Mouse (Mus musculus): ENCODE measurements at regions not wholly inside any gene's neighbourhood (a gene's known extent, or its start where the extent isn't known, plus 50 kb on each side); places are given as distances from the start of the nearest gene placed in this dataset.

GRCm38 (mm10) chr7:75063816-75064215 lies 245.2 kb downstream of the Sv2b start:
- ATAC-seq (replicated peaks; ENCODE audit: poor library complexity) = no peak

DNA sequence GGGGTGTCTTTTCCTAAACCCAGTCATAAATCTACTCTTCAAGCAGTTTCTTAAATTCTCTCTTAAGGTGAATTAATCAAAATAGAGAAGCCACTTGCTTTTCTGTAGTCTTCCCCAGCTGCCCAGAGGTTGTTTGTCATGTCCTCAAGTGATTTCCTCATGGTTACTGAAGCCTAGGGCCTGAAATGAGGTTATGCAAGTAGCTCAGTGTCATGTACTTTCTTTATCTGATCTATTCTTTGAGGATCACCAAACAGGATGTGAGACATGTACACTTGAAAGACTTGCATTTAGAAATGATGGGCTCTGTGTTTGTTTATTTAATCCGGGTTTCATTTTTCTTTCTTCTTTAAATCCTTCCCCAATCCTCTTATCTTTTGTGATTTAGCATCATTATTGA lies 258.8 kb downstream of the Sv2b start:
- ATAC-seq (replicated peaks; ENCODE audit: poor library complexity) = no peak

DNA sequence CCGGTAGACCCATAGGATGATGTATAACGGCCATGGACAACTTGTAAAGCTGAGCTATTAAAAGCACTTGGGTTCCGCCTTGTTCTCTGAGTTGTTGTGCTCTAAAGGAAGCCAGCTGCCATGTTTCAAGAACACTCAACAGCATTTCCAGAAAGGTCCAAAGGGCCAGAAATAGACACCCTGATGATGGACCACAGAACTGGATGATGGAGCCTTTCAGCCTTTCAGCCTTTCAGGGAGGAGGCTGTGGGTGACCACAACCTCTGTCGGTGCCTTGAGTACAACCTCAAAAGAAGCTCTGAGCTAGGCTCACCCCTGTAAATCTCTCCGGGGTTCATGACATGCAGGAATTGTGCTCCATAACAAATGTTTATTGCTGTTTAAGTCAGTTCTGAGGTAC lies 259.3 kb downstream of the Sv2b start:
- no peak for ATAC-seq (replicated peaks; ENCODE audit: poor library complexity)

GRCm38 (mm10) chr7:75048822-75049221 lies 260.2 kb downstream of the Sv2b start:
- no peak for ATAC-seq (replicated peaks; ENCODE audit: poor library complexity)

DNA sequence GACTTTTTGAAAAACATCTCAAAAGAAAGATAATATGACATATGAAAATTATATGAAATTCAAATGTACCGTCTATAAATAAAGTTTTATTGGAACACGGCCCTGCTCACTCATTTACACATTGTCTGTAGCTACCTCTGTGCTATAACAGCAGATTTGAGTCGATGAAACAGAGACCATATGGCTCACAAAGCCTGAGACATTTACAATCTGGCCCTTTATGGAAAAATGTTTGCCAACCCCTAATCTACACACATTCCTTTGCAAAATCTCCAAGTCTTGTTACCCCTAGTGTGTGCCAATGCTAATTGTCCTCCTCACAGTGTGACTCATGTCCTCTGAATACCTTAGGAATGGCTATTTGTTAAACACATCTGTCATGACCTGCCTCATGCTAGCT lies 261.2 kb downstream of the Sv2b start:
- no peak for ATAC-seq (replicated peaks; ENCODE audit: poor library complexity)

DNA sequence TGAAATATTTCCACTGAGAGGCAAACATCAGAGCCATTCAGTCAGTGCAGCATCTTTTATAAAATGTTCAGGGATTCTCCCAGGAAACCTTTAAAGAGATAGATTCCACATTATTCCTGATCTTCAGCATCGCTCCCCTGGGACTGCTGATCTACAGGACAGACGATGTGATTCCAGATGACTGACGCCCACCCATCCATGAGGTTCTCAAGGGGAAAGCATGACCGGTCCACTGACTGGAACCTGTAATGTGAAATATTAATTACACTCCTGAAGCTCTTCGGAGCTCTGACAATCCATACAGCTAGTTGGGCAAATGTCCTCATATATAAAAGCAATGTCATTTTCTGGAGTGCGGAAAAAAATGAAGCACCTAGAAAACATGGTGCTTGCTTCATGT lies 268.2 kb downstream of the Sv2b start:
- ATAC-seq (replicated peaks; ENCODE audit: poor library complexity) = no peak

DNA sequence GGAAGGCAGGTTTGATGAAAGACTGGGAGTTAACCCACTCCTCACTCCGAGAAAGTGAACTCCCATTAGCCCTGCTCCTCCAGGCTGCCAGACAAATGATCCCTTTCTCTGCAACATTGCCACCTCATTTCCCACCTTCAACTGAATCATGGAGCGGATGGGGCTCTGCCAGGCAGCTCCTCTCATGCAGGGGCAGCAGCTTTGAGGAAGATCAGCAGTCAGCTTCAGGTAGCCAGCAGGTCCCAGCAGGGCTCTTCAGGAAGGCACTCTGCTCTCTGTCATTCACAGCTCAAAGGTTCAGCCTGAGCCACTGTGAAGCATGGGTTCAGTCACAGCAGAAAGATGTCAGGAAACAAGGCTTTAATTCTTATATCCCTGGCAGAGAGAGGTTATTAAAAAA lies 282.9 kb downstream of the Sv2b start:
- ATAC-seq (replicated peaks; ENCODE audit: poor library complexity) = no peak

- no peak for ATAC-seq (replicated peaks; ENCODE audit: poor library complexity)
These were observed 287.1 kb downstream of the Sv2b start for GRCm38 (mm10) chr7:75021966-75022365.

DNA sequence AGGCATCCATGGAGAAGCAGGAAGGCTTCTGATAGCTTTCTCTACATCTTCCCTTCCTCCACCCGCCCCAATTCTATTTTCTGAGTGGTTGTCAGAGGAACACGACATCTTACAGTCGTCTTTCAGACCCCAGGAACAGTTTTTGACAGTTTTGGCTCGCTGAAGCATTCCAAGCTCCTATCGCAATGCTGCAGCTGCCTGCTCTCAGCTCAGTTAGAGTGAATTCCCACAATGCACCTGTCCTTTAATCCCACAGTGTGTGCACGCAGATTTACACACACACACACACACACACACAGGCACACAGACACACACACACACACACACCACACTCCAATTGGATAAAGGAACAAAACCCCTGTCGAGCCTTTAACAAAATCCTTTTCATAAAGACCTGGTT lies 290.4 kb downstream of the Sv2b start:
- ATAC-seq (replicated peaks; ENCODE audit: poor library complexity) = no peak

- no peak for ATAC-seq (replicated peaks; ENCODE audit: poor library complexity)
These were observed 300.6 kb downstream of the Sv2b start for GRCm38 (mm10) chr7:75008481-75008880.

DNA sequence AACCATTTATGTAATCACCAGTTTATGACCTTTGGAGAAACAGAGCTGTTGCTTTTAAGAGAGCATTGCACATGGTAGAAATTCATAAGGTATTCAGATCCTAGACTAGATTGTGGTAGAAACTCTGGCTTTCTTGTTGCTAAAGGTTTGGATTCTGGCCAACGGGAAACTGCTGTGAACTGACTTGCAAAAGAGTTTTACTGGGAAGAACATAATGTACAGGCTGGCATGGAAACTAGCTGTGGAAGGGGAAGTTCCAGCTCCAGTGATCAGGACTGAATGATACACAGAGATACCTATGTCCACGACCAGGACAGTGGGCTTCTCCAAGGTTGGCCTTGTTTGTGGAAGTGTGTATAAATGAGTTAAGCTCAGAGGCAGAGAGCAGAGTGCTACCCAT lies 318.9 kb downstream of the Sv2b start:
- ATAC-seq (replicated peaks; ENCODE audit: poor library complexity) = peak; percentile 64

GRCm38 (mm10) chr7:74979479-74979878 lies 329.6 kb downstream of the Sv2b start:
- peak; percentile 39 for ATAC-seq (replicated peaks; ENCODE audit: poor library complexity)

DNA sequence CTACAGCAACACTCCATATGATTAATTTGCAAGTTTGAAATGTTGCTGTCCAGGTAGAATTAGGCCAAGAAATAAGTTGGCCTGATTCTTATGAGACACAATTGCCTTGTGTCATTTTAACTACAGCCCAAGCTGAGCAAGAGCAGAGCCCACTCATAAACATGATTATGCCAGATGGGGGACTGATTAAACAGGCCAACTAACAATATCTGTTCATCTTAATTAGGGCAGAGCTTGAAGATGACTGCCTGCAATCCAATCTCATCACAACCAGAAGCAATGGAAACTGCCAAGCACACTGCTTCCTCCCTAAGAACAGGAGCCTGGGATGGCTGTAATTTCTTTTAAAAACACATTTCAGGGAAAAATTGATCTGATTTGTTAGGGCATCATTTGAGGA lies 333.1 kb downstream of the Sv2b start:
- ATAC-seq (replicated peaks; ENCODE audit: poor library complexity) = no peak

GRCm38 (mm10) chr7:74974448-74974847 lies 334.6 kb downstream of the Sv2b start:
- ATAC-seq (replicated peaks; ENCODE audit: poor library complexity) = peak; percentile 74

DNA sequence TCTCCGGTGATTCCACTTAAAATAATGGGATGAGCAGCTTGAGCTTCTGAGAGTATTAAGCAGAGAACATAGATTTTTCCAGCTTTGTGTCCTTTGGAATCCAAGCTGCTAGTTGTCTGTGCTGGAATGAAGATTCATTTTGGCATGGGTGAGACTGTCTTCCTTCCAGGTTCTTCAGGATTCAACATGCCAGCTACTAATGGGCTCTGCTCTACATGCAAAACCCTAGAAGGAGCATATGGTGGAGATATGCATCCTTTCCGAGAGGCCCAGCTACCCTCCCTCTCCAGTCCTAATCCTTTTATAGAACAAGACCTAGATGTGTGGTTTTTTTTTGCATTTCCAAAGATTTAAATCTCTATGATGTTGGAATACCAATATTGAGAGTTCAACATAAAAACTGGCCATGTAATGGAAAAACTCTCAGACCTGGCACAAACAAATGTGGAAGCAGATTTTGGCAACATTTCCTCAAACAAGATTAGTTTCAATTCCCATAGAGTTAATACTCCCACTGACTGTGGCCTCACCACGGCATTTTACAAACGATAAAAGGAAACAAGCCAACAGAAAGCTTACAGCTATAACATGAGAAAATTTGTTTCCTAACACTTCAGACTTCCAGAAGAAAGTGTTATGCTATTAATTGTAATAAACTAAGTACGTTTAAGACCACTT lies 364.5 kb downstream of the Sv2b start:
- ATAC-seq (replicated peaks; ENCODE audit: poor library complexity) = peak; percentile 73

DNA sequence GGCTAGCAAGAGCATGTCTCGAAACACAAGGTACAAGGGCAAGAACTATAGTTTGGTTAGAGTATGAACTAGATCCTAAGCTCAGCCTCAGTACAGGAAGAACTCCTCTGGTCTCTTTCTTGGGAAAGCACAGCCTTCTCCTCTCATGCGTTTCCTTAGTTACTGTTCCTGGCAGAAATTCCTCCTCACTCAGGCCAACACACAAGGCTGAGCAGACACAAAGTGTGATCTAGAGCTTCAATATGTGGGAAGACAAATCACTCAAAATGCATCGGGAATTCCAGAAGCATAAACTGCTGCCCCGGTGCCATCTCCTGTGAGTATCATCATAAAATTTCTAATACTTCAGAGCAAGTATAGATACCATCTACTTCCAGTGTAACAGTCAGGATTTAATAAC lies 366.1 kb downstream of the Sv2b start:
- no peak for ATAC-seq (replicated peaks; ENCODE audit: poor library complexity)

GRCm38 (mm10) chr7:74942146-74942545 lies 366.9 kb downstream of the Sv2b start:
- no peak for ATAC-seq (replicated peaks; ENCODE audit: poor library complexity)

GRCm38 (mm10) chr7:74929142-74929829 lies 374.7 kb upstream of the Slco3a1 start:
- ATAC-seq (replicated peaks; ENCODE audit: poor library complexity) = peak; percentile 36; the same call in 1 of the 2 replicates

DNA sequence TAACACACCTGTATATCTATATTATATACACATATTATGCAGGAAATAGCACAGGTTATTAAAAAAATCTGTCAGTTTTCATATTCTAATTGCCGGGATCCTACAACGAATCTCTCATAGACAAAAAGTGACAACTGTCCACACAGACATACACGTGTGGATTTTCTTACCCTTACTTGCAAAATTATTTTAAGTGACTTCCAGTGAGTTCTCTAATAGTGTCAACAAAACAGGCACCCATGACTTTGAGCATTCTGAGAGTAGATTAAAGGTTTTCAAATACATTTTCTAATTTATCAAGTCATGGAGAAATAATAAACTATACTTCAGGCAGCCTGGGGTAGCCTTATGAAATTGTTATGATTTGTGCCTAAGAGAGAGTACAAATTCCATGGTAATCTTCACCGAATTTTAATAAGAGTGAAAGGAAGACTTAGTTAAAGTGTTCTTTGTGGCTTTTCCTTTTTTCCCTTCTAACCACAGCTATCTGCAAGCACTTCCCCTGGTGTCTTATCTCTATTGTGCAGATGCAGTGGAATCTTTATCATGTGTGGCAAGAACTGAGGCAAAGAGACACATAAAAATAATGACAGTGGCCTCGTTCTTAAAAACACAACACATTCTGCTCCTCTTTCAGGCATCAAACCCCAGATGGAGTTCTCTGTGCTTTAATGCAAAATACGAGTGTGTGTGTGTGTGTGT lies 373.8 kb upstream of the Slco3a1 start:
- peak; percentile 96 for ATAC-seq (replicated peaks; ENCODE audit: poor library complexity)

DNA sequence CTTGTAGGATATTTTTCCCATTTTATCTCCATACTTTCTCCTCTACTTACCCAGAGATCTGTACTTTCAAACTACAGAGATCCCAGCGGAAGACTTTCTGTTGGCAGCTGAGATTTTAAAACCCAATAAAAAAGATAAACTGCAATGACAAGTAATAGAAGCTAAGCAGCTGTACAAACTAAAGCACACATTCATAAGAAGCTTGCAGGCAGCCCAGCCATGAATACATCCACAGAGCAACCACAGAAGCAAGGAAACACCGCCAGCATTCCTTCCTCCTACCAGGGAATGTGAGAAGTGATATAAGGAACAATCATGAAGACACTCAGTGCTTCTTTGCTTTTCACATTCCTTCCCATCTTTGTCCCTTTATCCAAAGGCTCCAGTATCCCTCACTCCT lies 372.1 kb upstream of the Slco3a1 start:
- no peak for ATAC-seq (replicated peaks; ENCODE audit: poor library complexity)

DNA sequence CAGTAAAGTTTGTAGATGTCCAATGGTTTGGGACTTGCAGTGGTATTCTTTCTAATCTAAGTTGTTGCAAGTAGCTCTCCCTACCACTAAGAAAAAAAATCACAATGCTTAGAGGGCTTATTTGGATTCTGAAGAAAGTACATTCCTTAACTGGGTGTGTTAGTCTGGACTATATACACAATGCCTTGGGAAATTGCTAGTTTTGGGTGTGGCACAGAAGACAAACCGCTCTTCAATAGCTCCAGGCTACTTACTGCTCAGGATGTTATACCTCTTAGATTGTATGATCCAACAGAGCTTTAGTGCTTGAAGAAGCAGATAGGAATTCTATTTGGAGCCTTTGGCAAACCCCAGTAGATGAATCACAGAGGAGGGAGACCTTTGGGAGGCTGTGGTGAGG lies 369.6 kb upstream of the Slco3a1 start:
- ATAC-seq (replicated peaks; ENCODE audit: poor library complexity) = no peak

DNA sequence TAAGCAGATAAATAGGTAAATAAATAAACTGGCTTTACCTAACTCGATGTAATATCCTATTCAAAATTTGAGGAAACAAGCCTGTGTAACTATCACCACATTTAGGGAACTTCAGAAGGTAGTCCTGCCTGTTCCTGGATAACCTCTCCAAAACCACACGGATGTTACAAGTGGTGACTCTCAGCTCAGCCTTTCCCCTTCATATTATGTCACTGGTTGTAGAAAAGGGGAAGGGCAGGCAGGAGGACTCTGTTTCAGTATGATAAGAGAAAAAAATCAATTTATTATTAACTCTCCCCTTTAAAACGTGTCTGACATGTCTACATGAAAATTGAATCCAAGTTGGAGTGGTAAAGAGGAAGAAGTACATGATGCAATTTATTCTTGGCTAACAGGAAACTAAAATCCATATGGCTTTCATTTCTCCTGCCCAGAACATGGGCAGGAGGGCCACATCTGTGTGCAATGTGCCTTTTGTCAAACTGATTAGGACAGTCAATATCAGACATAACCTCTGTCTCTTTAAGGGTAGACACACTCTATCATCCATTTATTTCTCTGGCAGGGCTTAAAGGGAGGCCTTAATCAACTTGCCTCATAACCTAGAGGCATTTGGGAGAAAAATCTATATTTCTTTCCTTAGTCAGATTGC lies 353.9 kb upstream of the Slco3a1 start:
- ATAC-seq (replicated peaks; ENCODE audit: poor library complexity) = peak; percentile 99

All from megakaryocyte progenitor cell, adult 5-6 weeks (primary cell).